Mouse (Mus musculus): Measurements from ENCODE around the gene Svs3b. TPM values are rescaled to one million over a fixed set of nuclear protein-coding genes. Genes with fewer than 3 reads are reported as not detected.
"Not testable (repeated sequence)": the region's sequence is repeated elsewhere in the genome, so short reads cannot be mapped to it uniquely, and the experiment has no call there.

The Svs3b gene
- polyA plus RNA-seq, 1 experiment from 2014 or later, result not detected

DNA sequence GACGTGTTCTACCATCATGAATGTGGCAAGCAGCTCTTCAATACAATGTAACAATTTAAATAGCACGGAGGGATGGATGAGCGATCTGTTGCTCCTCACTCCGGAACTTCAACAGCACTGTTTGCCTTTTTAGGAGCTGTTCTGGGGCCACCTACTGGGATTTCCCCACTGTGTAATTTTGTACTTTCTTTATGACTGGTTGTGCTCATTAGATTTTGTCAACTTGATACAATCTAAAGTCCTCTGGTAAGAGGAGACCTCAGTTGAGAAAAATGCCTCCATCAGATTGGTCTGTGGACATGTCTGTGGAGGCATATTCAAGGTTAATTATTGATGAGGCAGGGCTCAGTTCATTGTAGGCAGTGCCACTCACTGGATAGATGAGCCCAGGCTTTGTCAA, 45.5 kb downstream of the Svs3b start:
- Histone ChIP-seq H3K4me3 (ENCODE audit: low read depth, low read length) (no peak overlapping the region), H3K27ac (replicated peaks; ENCODE audit: low read depth, low read length) (no peak overlapping the region), H3K9ac (ENCODE audit: low read depth, low read length) (no peak overlapping the region), H3K4me1 (ENCODE audit: control insufficient read depth, insufficient read depth, low read length) (no peaks in the 10 kb centered on the region), H3K4me2 (ENCODE audit: low read depth, low read length) (no peak overlapping the region), H3K36me3 (ENCODE audit: control insufficient read depth, insufficient read depth, low read length) (no peaks in the 10 kb centered on the region), H3K27me3 (replicated peaks; ENCODE audit: control insufficient read depth, insufficient read depth, low read length) (no peaks in the 10 kb centered on the region), H3K9me3 (ENCODE audit: control insufficient read depth, low read length) (no peaks in the 10 kb centered on the region)
- WGBS, result 87% methylated on average over 4 of the region's 4 CpGs
- DNase-seq (ENCODE audit: low spot score) (no peak), ATAC-seq (ENCODE audit: low read depth) (no peak)

DNA sequence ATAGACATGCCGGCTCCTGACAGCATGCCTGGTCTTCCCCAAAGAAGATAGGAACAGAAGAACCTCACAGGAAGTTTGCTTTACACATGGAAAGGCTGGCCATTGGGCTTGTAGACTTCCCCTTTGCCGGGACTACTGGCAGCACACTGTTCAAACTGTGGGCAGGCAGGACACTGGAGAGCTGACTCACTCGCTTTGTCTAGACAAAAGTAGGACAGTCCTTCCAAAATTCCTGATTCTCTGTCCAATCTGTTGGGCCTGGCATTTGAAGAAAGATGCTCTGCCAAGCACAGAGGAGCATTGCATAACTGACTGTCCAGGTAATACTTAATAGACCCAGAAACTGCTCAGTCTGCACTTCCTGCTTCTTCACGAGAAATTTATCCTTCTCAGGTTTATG, 49.8 kb downstream of the Svs3b start:
- Histone ChIP-seq H3K4me1 (ENCODE audit: control insufficient read depth, insufficient read depth, low read length) (no peaks in the 10 kb centered on the region), H3K4me3 (ENCODE audit: low read depth, low read length) (no peak overlapping the region), H3K27ac (replicated peaks; ENCODE audit: low read depth, low read length) (no peak overlapping the region), H3K27me3 (replicated peaks; ENCODE audit: control insufficient read depth, insufficient read depth, low read length) (no peaks in the 10 kb centered on the region), H3K4me2 (ENCODE audit: low read depth, low read length) (no peak overlapping the region), H3K36me3 (ENCODE audit: control insufficient read depth, insufficient read depth, low read length) (no peaks in the 10 kb centered on the region), H3K9ac (ENCODE audit: low read depth, low read length) (no peak overlapping the region), H3K9me3 (ENCODE audit: control insufficient read depth, low read length) (no peaks in the 10 kb centered on the region)
- ATAC-seq (ENCODE audit: low read depth), result no peak
- no peak for DNase-seq (ENCODE audit: low spot score)
- WGBS, result 71% methylated on average over 4 of the region's 4 CpGs

GRCm38 (mm10) chr2:164206011-164206410, 50.4 kb downstream of the Svs3b start:
- not testable (repeated sequence) for H3K9me3 ChIP-seq (ENCODE audit: control insufficient read depth, low read length); H3K27me3 ChIP-seq (replicated peaks; ENCODE audit: control insufficient read depth, insufficient read depth, low read length); ATAC-seq (ENCODE audit: low read depth); H3K27ac ChIP-seq (replicated peaks; ENCODE audit: low read depth, low read length); H3K4me1 ChIP-seq (ENCODE audit: control insufficient read depth, insufficient read depth, low read length); H3K36me3 ChIP-seq (ENCODE audit: control insufficient read depth, insufficient read depth, low read length); H3K9ac ChIP-seq (ENCODE audit: low read depth, low read length); DNase-seq (ENCODE audit: low spot score); H3K4me3 ChIP-seq (ENCODE audit: low read depth, low read length); H3K4me2 ChIP-seq (ENCODE audit: low read depth, low read length)
- whole genome bisulfite sequencing, result 92% methylated on average over 10 of the region's 10 CpGs

Other genes with a start within 250 kb of the Svs3b start
- 2.8 and 4.9 TPM in 2 replicates for gene Pabpc1l, start 231.2 kb downstream of the Svs3b start, polyA plus RNA-seq (2014; fragmentation: Nextera tagmentation; extraction: Ambion mirVana)
- gene Stk4, start 186.3 kb downstream of the Svs3b start, polyA plus RNA-seq (2014; fragmentation: Nextera tagmentation; extraction: Ambion mirVana), result 22.3 and 24.4 TPM in 2 replicates
- 53.4 and 55.8 TPM in 2 replicates for gene Tomm34, start 185.5 kb downstream of the Svs3b start, polyA plus RNA-seq (2014; fragmentation: Nextera tagmentation; extraction: Ambion mirVana)
- gene Kcns1, start 85.5 kb downstream of the Svs3b start, polyA plus RNA-seq (2014; fragmentation: Nextera tagmentation; extraction: Ambion mirVana), result 0.85 and 1.2 TPM in 2 replicates
- 0.48 and 0.96 TPM in 2 replicates for gene Wfdc5, start 73.9 kb downstream of the Svs3b start, polyA plus RNA-seq (2014; fragmentation: Nextera tagmentation; extraction: Ambion mirVana)
- gene Wfdc12, start 66.0 kb downstream of the Svs3b start, polyA plus RNA-seq (2014; fragmentation: Nextera tagmentation; extraction: Ambion mirVana), result 0.28 TPM in 1 of 2 replicates, not detected in the other
- gene Wfdc15a, start 56.5 kb downstream of the Svs3b start, polyA plus RNA-seq (2014; fragmentation: Nextera tagmentation; extraction: Ambion mirVana), result not detected in 2 replicates
- gene Wfdc15b, start 35.0 kb downstream of the Svs3b start, polyA plus RNA-seq (2014; fragmentation: Nextera tagmentation; extraction: Ambion mirVana), result 0.39 TPM in 1 of 2 replicates, not detected in the other
- not detected in 2 replicates for gene Svs2, start 18.2 kb downstream of the Svs3b start, polyA plus RNA-seq (2014; fragmentation: Nextera tagmentation; extraction: Ambion mirVana)
- gene Svs4, start 21.8 kb upstream of the Svs3b start, polyA plus RNA-seq (2014; fragmentation: Nextera tagmentation; extraction: Ambion mirVana), result not detected in 2 replicates
- gene Svs3a, start 32.6 kb upstream of the Svs3b start, polyA plus RNA-seq (2014; fragmentation: Nextera tagmentation; extraction: Ambion mirVana), result not detected in 2 replicates
- not detected in 2 replicates for gene Svs6, start 60.1 kb upstream of the Svs3b start, polyA plus RNA-seq (2014; fragmentation: Nextera tagmentation; extraction: Ambion mirVana)
- gene Svs5, start 76.1 kb upstream of the Svs3b start, polyA plus RNA-seq (2014; fragmentation: Nextera tagmentation; extraction: Ambion mirVana), result not detected in 2 replicates
- 1.3 and 2.1 TPM in 2 replicates for gene Slpi, start 132.5 kb upstream of the Svs3b start, polyA plus RNA-seq (2014; fragmentation: Nextera tagmentation; extraction: Ambion mirVana)
- 0.42 and 0.52 TPM in 2 replicates for gene Rbpjl, start 146.5 kb upstream of the Svs3b start, polyA plus RNA-seq (2014; fragmentation: Nextera tagmentation; extraction: Ambion mirVana)
- 15.6 and 20.6 TPM in 2 replicates for gene Matn4, start 148.5 kb upstream of the Svs3b start, polyA plus RNA-seq (2014; fragmentation: Nextera tagmentation; extraction: Ambion mirVana)
- 57.1 and 58.4 TPM in 2 replicates for gene Sdc4, start 187.2 kb upstream of the Svs3b start, polyA plus RNA-seq (2014; fragmentation: Nextera tagmentation; extraction: Ambion mirVana)
- gene Sys1, start 200.3 kb upstream of the Svs3b start, polyA plus RNA-seq (2014; fragmentation: Nextera tagmentation; extraction: Ambion mirVana), result 63.3 and 68.3 TPM in 2 replicates
- gene Gm20458, start 204.3 kb upstream of the Svs3b start, polyA plus RNA-seq (2014; fragmentation: Nextera tagmentation; extraction: Ambion mirVana), result 12.5 and 14.7 TPM in 2 replicates
- gene Trp53tg5, start 217.1 kb upstream of the Svs3b start, polyA plus RNA-seq (2014; fragmentation: Nextera tagmentation; extraction: Ambion mirVana), result not detected in 2 replicates
- gene Dbndd2, start 229.5 kb upstream of the Svs3b start, polyA plus RNA-seq (2014; fragmentation: Nextera tagmentation; extraction: Ambion mirVana), result 4.1 and 10.5 TPM in 2 replicates
- gene Pigt, start 240.9 kb upstream of the Svs3b start, polyA plus RNA-seq (2014; fragmentation: Nextera tagmentation; extraction: Ambion mirVana), result 72.9 and 76.9 TPM in 2 replicates